Mouse (Mus musculus): ENCODE results near the gene Nudt6. TPM values are rescaled to one million over a fixed set of nuclear protein-coding genes. Genes with fewer than 3 reads are reported as not detected.

The Nudt6 gene
- polyA plus RNA-seq, 1 experiment from 2014 or later: 6.0 TPM

DNA sequence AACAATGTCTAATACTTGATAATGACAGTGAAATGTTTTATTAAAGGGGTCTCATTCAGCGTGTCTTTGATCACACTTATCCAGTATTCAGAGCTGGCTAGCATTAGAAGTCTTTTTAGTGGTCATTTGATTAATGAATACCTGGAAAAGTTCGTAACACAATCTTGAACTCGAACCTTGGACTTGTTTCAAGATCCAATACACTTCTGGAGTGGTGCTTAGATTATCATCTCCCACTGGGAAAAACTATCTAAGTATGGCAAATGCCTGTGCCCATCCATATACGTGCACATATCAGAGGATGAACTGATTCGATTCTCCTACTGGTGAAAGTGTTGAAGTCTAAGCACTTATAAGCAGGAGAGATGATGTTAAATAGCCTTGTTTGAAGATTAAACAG, 1.7 kb downstream of the Nudt6 start:
- Histone ChIP-seq H3K36me3 (no peaks in the 10 kb centered on the region), H3K4me3 (replicated peaks) (peak overlapping the region; percentile 71), H3K27ac (no peak overlapping the region), H3K4me1 (replicated peaks) (peaks cover 21% of the 10 kb centered on the region), H3K27me3 (no peaks in the 10 kb centered on the region), H3K9ac (replicated peaks) (peak overlapping the region; percentile 79; the same call in 1 of the 2 replicates), H3K4me2 (replicated peaks) (peak overlapping the region; percentile 86), H3K9me3 (no peaks in the 10 kb centered on the region)
- ATAC-seq: no peak
- 76% methylated on average over 5 of the region's 5 CpGs for WGBS

- Histone ChIP-seq H3K9ac (replicated peaks) (no peak overlapping the region), H3K36me3 (no peaks in the 10 kb centered on the region), H3K27me3 (no peaks in the 10 kb centered on the region), H3K9me3 (no peaks in the 10 kb centered on the region), H3K27ac (no peak overlapping the region), H3K4me1 (replicated peaks) (peaks cover 8% of the 10 kb centered on the region), H3K4me2 (replicated peaks) (no peak overlapping the region), H3K4me3 (replicated peaks) (no peak overlapping the region)
- 54% methylated on average over 14 of the region's 14 CpGs for WGBS
- ATAC-seq: no peak
Measured at GRCm38 (mm10) chr3:37414413-37414960, 5.5 kb downstream of the Nudt6 start.

DNA sequence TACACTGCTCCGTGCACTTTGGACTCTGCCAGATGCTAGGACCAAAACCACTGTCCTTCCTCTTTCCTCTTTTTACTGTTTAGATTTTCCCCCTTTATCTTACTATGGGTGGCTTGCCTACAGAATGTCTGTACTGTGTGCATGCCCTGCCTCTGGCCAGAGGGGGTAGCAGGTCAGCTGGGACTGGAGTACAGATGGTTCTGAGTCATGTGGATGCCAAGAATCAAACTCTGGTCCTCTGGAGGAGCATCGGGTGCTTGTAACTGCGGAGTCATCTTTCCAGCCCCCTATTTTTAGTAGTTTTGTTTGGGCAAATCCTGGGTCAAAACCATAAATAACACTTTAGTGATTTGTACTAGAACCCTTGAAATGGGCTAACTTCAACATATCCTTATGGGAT, 6.6 kb downstream of the Nudt6 start:
- no peak overlapping the region for H3K9ac ChIP-seq (replicated peaks)
- no peak overlapping the region for H3K4me3 ChIP-seq (replicated peaks)
- no peak overlapping the region for H3K27ac ChIP-seq
- H3K9me3 ChIP-seq: no peaks in the 10 kb centered on the region
- H3K4me1 ChIP-seq (replicated peaks): peaks cover 2% of the 10 kb centered on the region
- no peak overlapping the region for H3K4me2 ChIP-seq (replicated peaks)
- no peaks in the 10 kb centered on the region for H3K27me3 ChIP-seq
- ATAC-seq: no peak
- no peaks in the 10 kb centered on the region for H3K36me3 ChIP-seq
- 91% methylated on average over 3 of the region's 3 CpGs for WGBS

- no peak for ATAC-seq
Measured at GRCm38 (mm10) chr3:37407598-37407997, 12.4 kb downstream of the Nudt6 start.

GRCm38 (mm10) chr3:37401729-37402610, 18.0 kb downstream of the Nudt6 start:
- H3K4me2 ChIP-seq (replicated peaks): no peak overlapping the region
- no peak overlapping the region for H3K4me3 ChIP-seq (replicated peaks)
- H3K27me3 ChIP-seq: no peaks in the 10 kb centered on the region
- H3K9me3 ChIP-seq: no peaks in the 10 kb centered on the region
- H3K9ac ChIP-seq (replicated peaks): no peak overlapping the region
- no peak for ATAC-seq
- H3K36me3 ChIP-seq: no peaks in the 10 kb centered on the region
- no peaks in the 10 kb centered on the region for H3K4me1 ChIP-seq (replicated peaks)
- H3K27ac ChIP-seq: no peak overlapping the region
- WGBS: 89% methylated on average over 11 of the region's 11 CpGs

More at GRCm38 (mm10) chr3:37407598-37407997, 12.4 kb downstream of the Nudt6 start:
- no peaks in the 10 kb centered on the region for H3K36me3 ChIP-seq
- no peak overlapping the region for H3K27ac ChIP-seq
- H3K4me3 ChIP-seq (replicated peaks): no peak overlapping the region
- no peaks in the 10 kb centered on the region for H3K4me1 ChIP-seq (replicated peaks)
- H3K9ac ChIP-seq (replicated peaks): no peak overlapping the region
- H3K9me3 ChIP-seq: no peaks in the 10 kb centered on the region
- no peak overlapping the region for H3K4me2 ChIP-seq (replicated peaks)
- no peaks in the 10 kb centered on the region for H3K27me3 ChIP-seq

GRCm38 (mm10) chr3:37398661-37399395, 21.2 kb downstream of the Nudt6 start:
- H3K27ac ChIP-seq: no peak overlapping the region
- no peak overlapping the region for H3K4me2 ChIP-seq (replicated peaks)
- ATAC-seq: no peak
- no peaks in the 10 kb centered on the region for H3K27me3 ChIP-seq
- H3K36me3 ChIP-seq: no peaks in the 10 kb centered on the region
- WGBS: 89% methylated on average over 7 of the region's 7 CpGs
- H3K4me1 ChIP-seq (replicated peaks): no peaks in the 10 kb centered on the region
- no peak overlapping the region for H3K9ac ChIP-seq (replicated peaks)
- H3K9me3 ChIP-seq: no peaks in the 10 kb centered on the region
- H3K4me3 ChIP-seq (replicated peaks): no peak overlapping the region

- no peaks in the 10 kb centered on the region for H3K4me1 ChIP-seq (replicated peaks)
- no peaks in the 10 kb centered on the region for H3K9me3 ChIP-seq
- no peak overlapping the region for H3K4me3 ChIP-seq (replicated peaks)
- H3K27ac ChIP-seq: no peak overlapping the region
- 68% methylated on average over 3 of the region's 3 CpGs for WGBS
- H3K9ac ChIP-seq (replicated peaks): no peak overlapping the region
- H3K36me3 ChIP-seq: no peaks in the 10 kb centered on the region
- no peak for ATAC-seq
- H3K27me3 ChIP-seq: no peaks in the 10 kb centered on the region
- H3K4me2 ChIP-seq (replicated peaks): no peak overlapping the region
Measured at GRCm38 (mm10) chr3:37397646-37398045, 22.4 kb downstream of the Nudt6 start.

DNA sequence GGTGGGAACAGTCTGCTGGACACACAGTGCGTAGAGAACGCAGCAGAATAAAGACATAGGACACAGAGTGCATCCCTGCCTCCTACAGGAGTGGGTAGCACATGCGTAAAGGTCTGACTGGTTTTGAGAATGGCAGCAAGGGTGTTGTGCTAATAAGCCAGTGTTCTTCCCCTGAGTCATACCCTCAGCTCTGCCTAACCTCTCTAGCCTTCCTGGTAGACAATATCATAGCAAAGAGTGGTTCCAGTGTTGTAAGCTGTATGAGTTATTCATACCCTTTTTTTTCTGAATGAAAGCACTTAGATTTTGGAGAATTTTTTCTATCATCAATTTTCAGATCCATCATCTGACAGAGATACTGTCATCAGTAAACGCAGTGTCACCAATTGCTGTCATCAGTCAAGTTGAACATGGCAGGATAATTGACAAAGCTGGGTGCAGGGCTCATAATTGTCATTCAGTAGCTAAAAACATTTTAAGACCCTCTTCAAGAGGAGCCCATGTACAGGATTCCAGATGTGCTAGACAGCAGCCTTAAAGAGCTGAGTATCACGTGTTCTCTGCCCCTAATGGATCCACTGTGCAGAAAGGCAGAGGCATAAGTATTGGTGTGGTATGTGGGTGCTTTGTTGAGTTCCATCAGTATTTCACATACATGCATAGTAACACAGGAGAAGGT, 22.9 kb downstream of the Nudt6 start:
- Histone ChIP-seq H3K27ac (no peak overlapping the region), H3K9ac (replicated peaks) (no peak overlapping the region), H3K9me3 (no peaks in the 10 kb centered on the region), H3K4me1 (replicated peaks) (no peaks in the 10 kb centered on the region), H3K36me3 (no peaks in the 10 kb centered on the region), H3K4me3 (replicated peaks) (no peak overlapping the region), H3K27me3 (no peaks in the 10 kb centered on the region), H3K4me2 (replicated peaks) (no peak overlapping the region)
- 95% methylated on average over 5 of the region's 5 CpGs for WGBS
- no peak for ATAC-seq

GRCm38 (mm10) chr3:37387310-37387709, 32.7 kb downstream of the Nudt6 start:
- H3K27ac ChIP-seq: no peak overlapping the region
- H3K4me3 ChIP-seq (replicated peaks): no peak overlapping the region
- no peaks in the 10 kb centered on the region for H3K4me1 ChIP-seq (replicated peaks)
- no peaks in the 10 kb centered on the region for H3K9me3 ChIP-seq
- WGBS: 92% methylated on average over 6 of the region's 6 CpGs
- H3K4me2 ChIP-seq (replicated peaks): no peak overlapping the region
- no peaks in the 10 kb centered on the region for H3K36me3 ChIP-seq
- no peak overlapping the region for H3K9ac ChIP-seq (replicated peaks)
- no peaks in the 10 kb centered on the region for H3K27me3 ChIP-seq
- ATAC-seq: no peak

DNA sequence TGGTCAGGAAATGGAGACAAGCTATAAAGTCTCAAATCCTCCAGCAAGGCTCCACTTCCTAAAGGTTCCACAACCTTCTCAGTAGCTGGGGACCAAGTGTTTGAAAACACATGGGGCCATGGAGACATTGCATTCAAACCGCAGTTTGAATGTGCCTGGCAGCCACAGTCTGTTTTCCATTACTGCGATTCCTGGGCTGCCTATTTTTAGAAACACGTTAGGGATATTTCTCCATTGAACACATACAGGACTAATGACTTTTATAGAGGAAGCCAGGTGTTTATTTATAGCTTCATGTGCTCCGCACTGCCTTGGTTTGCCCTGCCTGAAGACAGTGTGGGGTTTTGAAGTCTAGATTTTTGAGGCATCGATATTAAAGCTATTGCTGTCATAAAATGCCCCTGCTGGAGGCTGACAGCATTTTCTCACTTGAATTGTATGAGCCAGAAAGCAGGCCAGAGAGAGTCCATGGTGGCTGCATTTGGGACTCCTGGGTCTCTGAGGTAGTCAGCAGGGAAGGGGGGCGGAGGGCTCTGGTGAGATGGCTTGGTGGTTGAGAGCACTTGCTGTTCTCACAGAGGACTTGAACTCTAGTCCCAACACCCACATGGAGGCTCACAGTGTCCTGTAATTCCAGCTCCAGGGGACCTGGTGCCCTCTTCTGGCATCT, 36.8 kb downstream of the Nudt6 start:
- ATAC-seq: no peak
- Histone ChIP-seq H3K9ac (replicated peaks) (no peak overlapping the region), H3K4me1 (replicated peaks) (0 out of 2 replicates have a peak, but pooled peaks cover 5% of the 10 kb centered on the region), H3K27me3 (no peaks in the 10 kb centered on the region), H3K4me3 (replicated peaks) (no peak overlapping the region), H3K9me3 (no peaks in the 10 kb centered on the region), H3K27ac (no peak overlapping the region), H3K36me3 (no peaks in the 10 kb centered on the region), H3K4me2 (replicated peaks) (no peak overlapping the region)
- 95% methylated on average over 6 of the region's 6 CpGs for WGBS

- no peak for ATAC-seq
- H3K9me3 ChIP-seq: no peaks in the 10 kb centered on the region
- H3K4me3 ChIP-seq (replicated peaks): no peak overlapping the region
- no peak overlapping the region for H3K27ac ChIP-seq
- H3K9ac ChIP-seq (replicated peaks): no peak overlapping the region
- H3K36me3 ChIP-seq: no peaks in the 10 kb centered on the region
- H3K4me1 ChIP-seq (replicated peaks): 0 out of 2 replicates have a peak, but pooled peaks cover 5% of the 10 kb centered on the region
- WGBS: 70% methylated on average over 6 of the region's 6 CpGs
- no peaks in the 10 kb centered on the region for H3K27me3 ChIP-seq
- no peak overlapping the region for H3K4me2 ChIP-seq (replicated peaks)
Measured at GRCm38 (mm10) chr3:37381457-37381856, 38.6 kb downstream of the Nudt6 start.
